Mouse (Mus musculus) duodenum, adult 2 months (tissue): ENCODE results near the gene 4930550C14Rik. TPM values are rescaled to one million over a fixed set of nuclear protein-coding genes. Genes with fewer than 3 reads are reported as not detected.

Experiments used
- polyA plus RNA-seq: library from polyadenylated mRNA; depleted of rRNA; stranded (reverse); fragments of >200 nt; gene quantifications from 2 replicates; pipeline ENCODE4 v1.2.3, GENCODE M21; 2012; ENCODE audit warnings: low replicate concordance; rRNA removed

The 4930550C14Rik gene
- polyA plus RNA-seq: 0.97 TPM in 1 of 2 replicates, not detected in the other

DNA sequence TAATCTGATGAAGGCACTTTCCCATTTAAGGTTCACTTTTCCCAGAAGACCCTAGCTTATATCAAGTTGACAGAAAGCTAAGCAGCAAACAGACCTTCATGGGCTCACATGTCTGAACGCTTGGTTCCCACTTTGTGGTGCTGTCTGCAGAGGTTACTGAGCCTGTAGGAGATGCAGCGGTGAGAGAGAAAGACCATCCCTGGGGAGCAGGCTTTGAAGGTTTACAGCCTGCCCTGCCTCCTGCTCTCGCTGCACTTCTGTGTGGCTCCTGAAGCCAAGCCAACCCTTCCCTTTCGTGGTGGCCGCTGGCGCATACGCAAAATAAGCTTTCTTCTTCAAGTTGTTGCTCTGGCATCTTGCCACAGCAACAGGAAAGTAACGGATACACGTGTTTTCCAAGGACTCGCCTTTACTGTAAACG lies at the start of gene 4930550C14Rik:
Gene 4930550C14Rik, plus strand, starts transcription at position 35 of the 421 bp plus-strand sequence.

DNA sequence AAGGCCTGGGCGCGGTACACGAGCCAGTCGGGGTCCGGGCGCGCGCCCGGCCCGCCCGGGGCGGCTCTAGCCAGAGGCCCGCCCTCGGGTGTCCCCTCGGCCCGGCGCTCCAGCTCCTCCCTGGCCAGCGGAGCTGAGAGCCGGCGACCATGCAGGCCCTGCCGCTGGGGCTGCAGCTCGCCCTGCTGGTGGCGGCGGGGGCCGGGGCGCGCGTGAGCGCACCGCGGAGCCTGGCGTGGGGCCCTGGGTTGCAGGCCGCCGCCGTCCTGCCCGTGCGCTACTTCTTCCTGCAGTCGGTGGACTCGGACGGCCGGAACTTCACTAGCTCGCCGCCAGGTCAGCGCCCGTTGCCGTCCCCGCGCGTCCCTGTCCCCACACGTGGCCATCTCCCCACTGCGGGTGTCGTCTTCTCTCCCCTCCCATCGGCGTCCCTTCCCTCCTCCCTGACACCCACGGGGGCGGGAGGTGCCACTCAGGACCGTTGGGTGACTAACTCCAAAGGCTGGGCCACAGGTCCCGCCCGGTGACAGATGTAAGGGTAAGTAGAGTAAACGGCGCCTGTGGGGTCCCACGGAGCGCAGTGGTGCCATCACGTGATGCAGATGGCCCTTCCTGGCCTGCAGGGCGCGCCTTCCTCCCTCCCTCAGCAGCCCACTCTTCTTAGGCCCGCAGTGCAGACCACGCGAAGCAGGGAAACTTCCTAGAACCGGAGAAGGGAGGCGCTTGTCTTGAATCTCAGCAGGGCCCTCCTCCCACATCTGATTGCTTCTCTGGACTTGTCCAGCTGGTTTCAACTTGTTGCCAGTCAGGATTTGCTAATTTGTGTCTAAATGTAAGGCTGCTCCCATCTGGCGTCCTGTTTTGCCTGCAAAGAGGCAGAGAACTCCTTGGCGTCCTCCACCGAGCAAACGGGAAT lies 17.9 kb upstream of the 4930550C14Rik start, which contains the start of gene Kdelc2:
Gene Kdelc2, plus strand, starts transcription at position 75 of the 916 bp plus-strand sequence.

Other genes starting within 250 kb of the 4930550C14Rik start
- gene Ddx10, start 154.3 kb upstream of the 4930550C14Rik start, polyA plus RNA-seq: 0.15 and 0.25 TPM in 2 replicates
- gene Exph5, start 100.7 kb upstream of the 4930550C14Rik start, polyA plus RNA-seq: 0.45 and 0.70 TPM in 2 replicates
- 3.6 and 3.9 TPM in 2 replicates for gene Kdelc2, start 18.3 kb upstream of the 4930550C14Rik start, polyA plus RNA-seq
- 0.01 and 0.21 TPM in 2 replicates for gene Atm, start 134.4 kb downstream of the 4930550C14Rik start, polyA plus RNA-seq
- 0.12 and 0.42 TPM in 2 replicates for gene Npat, start 134.7 kb downstream of the 4930550C14Rik start, polyA plus RNA-seq
- gene Acat1, start 208.1 kb downstream of the 4930550C14Rik start, polyA plus RNA-seq: 15.3 and 16.1 TPM in 2 replicates